Mouse (Mus musculus): ENCODE data around the gene Sucla2. TPM values are rescaled to one million over a fixed set of nuclear protein-coding genes. Genes with fewer than 3 reads are reported as not detected.

The Sucla2 gene
- 139 and 150 TPM in 2 replicates for polyA plus RNA-seq (2014; fragmentation: Nextera tagmentation; extraction: Ambion mirVana)

DNA sequence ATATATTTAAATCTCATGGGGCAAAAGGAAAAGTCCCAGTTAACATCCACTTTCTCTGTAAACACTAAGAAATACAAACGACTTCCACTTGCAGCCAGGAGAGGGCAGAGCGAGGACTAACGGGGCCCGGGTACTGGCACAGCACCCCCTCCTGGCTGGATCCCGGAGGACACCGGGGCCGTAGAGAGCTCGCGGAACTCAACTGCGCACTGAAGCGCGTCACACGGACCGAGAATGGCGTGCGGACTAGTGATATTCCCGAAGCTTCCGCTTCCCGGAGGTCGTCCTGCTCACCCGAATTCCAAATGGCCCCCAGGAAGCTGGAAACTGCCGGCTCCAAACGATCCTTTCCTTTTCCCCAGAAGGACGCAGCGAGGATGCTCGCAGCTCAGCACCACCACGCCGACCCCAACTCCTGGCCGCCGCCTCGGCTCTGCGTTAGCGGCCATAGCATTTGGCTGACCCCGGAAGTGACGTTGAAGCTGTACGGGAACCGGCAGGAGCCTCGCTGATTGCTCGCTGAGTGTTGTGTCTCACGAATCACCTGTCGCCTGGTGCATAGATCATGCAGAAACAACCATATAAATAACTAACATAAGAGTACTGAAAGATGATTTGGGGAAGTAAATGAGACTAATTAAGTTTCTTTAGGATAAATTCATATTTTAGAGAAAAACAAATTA is at the start of gene Sucla2:
TSS of gene Sucla2 (plus strand) at position 554 of the 683 bp plus-strand sequence.
- Histone ChIP-seq H3K27ac (ENCODE audit: low read depth, low read length) (peak within 1 kb of the TSS; percentile 95), H3K9ac (replicated peaks; ENCODE audit: low read depth, low read length) (peak within 1 kb of the TSS; percentile 44; the same call in 1 of the 2 replicates), H3K27me3 (ENCODE audit: control insufficient read depth, insufficient read depth, low read length) (no peaks in the 10 kb centered on the region), H3K36me3 (ENCODE audit: control insufficient read depth, insufficient read depth, low read length) (no peaks in the 10 kb centered on the region), H3K4me1 (ENCODE audit: control insufficient read depth, insufficient read depth, low read length) (no peaks in the 10 kb centered on the region), H3K4me3 (ENCODE audit: low read depth, low read length) (peak within 1 kb of the TSS; percentile 47), H3K4me2 (ENCODE audit: low read depth, low read length) (peak within 1 kb of the TSS; percentile 30; the same call in 1 of the 2 replicates), H3K9me3 (ENCODE audit: control insufficient read depth, low read length) (no peaks in the 10 kb centered on the region)
- ATAC-seq (ENCODE audit: low read depth): peak; percentile 100
- WGBS: 0% methylated on average over 37 of the region's 41 CpGs

DNA sequence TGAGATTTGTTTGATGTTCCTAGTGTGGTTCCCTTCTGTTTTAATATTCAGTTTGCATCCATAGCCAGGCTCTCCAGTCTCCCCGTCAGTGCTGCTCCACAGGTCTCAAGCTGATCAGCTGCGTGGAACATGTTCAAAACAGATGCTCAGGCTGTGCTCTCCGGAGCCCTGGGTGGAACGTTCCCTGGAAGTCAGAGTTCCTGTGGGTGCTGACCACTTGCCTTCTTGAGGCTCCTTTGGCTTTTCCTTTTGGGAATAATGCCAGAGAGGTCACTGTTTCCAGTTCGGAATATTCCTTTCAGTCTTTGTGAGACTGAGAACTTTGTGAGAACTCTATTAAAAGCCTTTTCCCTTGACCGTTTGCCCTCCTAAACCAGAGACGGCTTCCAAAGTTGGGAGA is 49.6 kb upstream of the Sucla2 start:
- Histone ChIP-seq H3K4me1 (ENCODE audit: control insufficient read depth, insufficient read depth, low read length) (no peaks in the 10 kb centered on the region), H3K9ac (replicated peaks; ENCODE audit: low read depth, low read length) (no peak overlapping the region), H3K4me3 (ENCODE audit: low read depth, low read length) (no peak overlapping the region), H3K27me3 (ENCODE audit: control insufficient read depth, insufficient read depth, low read length) (no peaks in the 10 kb centered on the region), H3K4me2 (ENCODE audit: low read depth, low read length) (no peak overlapping the region), H3K9me3 (ENCODE audit: control insufficient read depth, low read length) (no peaks in the 10 kb centered on the region), H3K36me3 (ENCODE audit: control insufficient read depth, insufficient read depth, low read length) (no peaks in the 10 kb centered on the region), H3K27ac (ENCODE audit: low read depth, low read length) (no peak overlapping the region)
- no peak for ATAC-seq (ENCODE audit: low read depth)
- WGBS: 67% methylated on average over 7 of the region's 7 CpGs

DNA sequence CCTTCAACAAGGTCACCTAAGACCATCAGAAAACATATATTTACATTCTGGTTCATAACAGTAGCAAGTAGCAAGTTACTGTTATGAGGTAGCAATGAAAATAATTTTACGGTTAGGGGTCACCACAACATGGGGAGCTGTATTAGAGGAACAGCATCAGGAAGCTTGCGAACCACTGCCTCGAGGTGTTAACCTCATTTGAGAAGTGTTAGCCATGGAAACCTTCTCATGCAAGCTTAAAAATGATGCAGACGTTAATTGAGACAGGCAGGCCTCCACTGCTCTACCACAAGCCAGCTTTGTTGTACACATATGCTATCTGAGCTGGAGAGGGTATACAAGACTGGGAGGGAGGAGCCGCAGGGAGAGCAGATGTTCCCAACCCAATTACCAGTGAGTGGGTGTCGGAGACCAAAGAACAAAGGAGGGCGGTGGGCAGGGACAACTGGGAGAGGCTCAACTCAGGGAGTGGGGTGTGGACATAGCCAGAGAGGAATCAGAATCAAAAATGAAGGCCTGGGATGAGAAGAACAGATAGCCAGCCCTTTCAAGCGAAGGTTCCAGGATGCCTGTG is 48.7 kb upstream of the Sucla2 start:
- Histone ChIP-seq H3K9ac (replicated peaks; ENCODE audit: low read depth, low read length) (no peak overlapping the region), H3K4me2 (ENCODE audit: low read depth, low read length) (no peak overlapping the region), H3K36me3 (ENCODE audit: control insufficient read depth, insufficient read depth, low read length) (no peaks in the 10 kb centered on the region), H3K27me3 (ENCODE audit: control insufficient read depth, insufficient read depth, low read length) (no peaks in the 10 kb centered on the region), H3K9me3 (ENCODE audit: control insufficient read depth, low read length) (no peaks in the 10 kb centered on the region), H3K27ac (ENCODE audit: low read depth, low read length) (no peak overlapping the region), H3K4me3 (ENCODE audit: low read depth, low read length) (no peak overlapping the region), H3K4me1 (ENCODE audit: control insufficient read depth, insufficient read depth, low read length) (no peaks in the 10 kb centered on the region)
- WGBS: 66% methylated on average over 8 of the region's 8 CpGs
- no peak; the same call in 1 of the 2 replicates for ATAC-seq (ENCODE audit: low read depth)

DNA sequence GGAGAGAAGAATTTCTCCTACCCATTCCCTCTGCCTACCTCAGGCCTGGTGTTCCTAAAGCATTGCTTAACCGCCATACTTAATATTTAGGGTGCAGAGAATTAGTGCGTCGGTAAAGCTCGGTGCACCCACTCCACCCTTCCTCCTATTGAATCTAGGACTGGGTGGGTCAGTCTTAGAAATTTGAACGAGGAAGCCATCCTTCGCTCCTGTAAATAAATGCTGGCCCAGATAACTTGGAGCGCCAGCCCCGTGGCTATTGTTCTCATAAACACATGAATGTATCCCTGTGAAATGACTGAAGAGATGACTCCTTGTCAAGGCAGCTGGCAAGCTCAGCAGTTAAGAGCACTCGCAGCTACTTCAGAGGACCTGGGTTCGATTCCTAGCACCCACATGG is 48.0 kb upstream of the Sucla2 start:
- H3K27ac ChIP-seq (ENCODE audit: low read depth, low read length): no peak overlapping the region
- no peaks in the 10 kb centered on the region for H3K9me3 ChIP-seq (ENCODE audit: control insufficient read depth, low read length)
- H3K4me2 ChIP-seq (ENCODE audit: low read depth, low read length): no peak overlapping the region
- no peak overlapping the region for H3K4me3 ChIP-seq (ENCODE audit: low read depth, low read length)
- ATAC-seq (ENCODE audit: low read depth): no peak
- no peaks in the 10 kb centered on the region for H3K4me1 ChIP-seq (ENCODE audit: control insufficient read depth, insufficient read depth, low read length)
- H3K27me3 ChIP-seq (ENCODE audit: control insufficient read depth, insufficient read depth, low read length): no peaks in the 10 kb centered on the region
- H3K36me3 ChIP-seq (ENCODE audit: control insufficient read depth, insufficient read depth, low read length): no peaks in the 10 kb centered on the region
- no peak overlapping the region for H3K9ac ChIP-seq (replicated peaks; ENCODE audit: low read depth, low read length)
- 97% methylated on average over 10 of the region's 10 CpGs for WGBS

DNA sequence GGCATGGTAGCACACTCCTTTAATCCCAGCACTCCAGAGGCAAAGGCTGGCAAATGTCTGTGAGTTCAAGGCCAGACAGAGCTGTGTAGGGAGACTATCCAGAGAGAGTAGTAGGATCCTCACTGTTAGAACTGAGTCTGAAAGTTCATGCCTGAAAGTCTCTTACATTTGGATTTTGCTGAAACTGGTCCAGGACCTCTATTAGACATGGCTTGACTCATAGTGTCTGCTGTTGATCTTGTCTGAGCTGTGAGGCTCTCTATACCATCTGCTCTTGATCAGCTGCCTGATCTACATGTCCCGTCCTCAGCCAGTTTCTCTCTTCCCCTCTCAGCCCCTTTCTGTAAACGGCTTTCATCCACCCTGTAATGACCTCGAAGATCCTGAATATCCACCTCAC is 46.8 kb upstream of the Sucla2 start:
- Histone ChIP-seq H3K36me3 (ENCODE audit: control insufficient read depth, insufficient read depth, low read length) (no peaks in the 10 kb centered on the region), H3K4me2 (ENCODE audit: low read depth, low read length) (no peak overlapping the region), H3K27ac (ENCODE audit: low read depth, low read length) (no peak overlapping the region), H3K27me3 (ENCODE audit: control insufficient read depth, insufficient read depth, low read length) (no peaks in the 10 kb centered on the region), H3K4me3 (ENCODE audit: low read depth, low read length) (no peak overlapping the region), H3K9me3 (ENCODE audit: control insufficient read depth, low read length) (no peaks in the 10 kb centered on the region), H3K9ac (replicated peaks; ENCODE audit: low read depth, low read length) (no peak overlapping the region), H3K4me1 (ENCODE audit: control insufficient read depth, insufficient read depth, low read length) (no peaks in the 10 kb centered on the region)
- no peak for ATAC-seq (ENCODE audit: low read depth)
- WGBS: 89% methylated on average over 3 of the region's 3 CpGs

DNA sequence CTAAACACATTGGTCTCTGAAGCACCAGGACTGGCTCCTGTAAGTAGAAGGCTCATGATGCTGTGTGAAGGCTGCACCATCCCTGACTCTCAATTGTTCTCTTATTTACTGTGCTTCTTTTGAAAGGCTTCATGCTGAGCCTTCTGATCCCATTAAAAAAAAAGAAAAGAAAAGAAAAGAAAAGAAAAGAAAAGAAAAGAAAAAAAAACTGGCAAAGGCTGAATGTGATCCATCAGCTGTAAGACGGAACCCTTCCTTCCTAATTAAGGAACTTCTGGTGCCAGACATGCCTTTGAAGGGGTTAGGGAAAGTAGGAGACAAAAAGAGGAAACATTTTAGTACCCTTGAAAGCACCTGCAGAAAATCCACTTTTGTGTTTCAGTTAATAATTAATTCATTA is 45.3 kb upstream of the Sucla2 start:
- 11% methylated on average over 1 of the region's 1 CpGs for WGBS
- Histone ChIP-seq H3K9me3 (ENCODE audit: control insufficient read depth, low read length) (no peaks in the 10 kb centered on the region), H3K4me1 (ENCODE audit: control insufficient read depth, insufficient read depth, low read length) (no peaks in the 10 kb centered on the region), H3K4me2 (ENCODE audit: low read depth, low read length) (no peak overlapping the region), H3K27ac (ENCODE audit: low read depth, low read length) (no peak overlapping the region), H3K9ac (replicated peaks; ENCODE audit: low read depth, low read length) (no peak overlapping the region), H3K27me3 (ENCODE audit: control insufficient read depth, insufficient read depth, low read length) (no peaks in the 10 kb centered on the region), H3K4me3 (ENCODE audit: low read depth, low read length) (no peak overlapping the region), H3K36me3 (ENCODE audit: control insufficient read depth, insufficient read depth, low read length) (no peaks in the 10 kb centered on the region)
- ATAC-seq (ENCODE audit: low read depth): no peak

DNA sequence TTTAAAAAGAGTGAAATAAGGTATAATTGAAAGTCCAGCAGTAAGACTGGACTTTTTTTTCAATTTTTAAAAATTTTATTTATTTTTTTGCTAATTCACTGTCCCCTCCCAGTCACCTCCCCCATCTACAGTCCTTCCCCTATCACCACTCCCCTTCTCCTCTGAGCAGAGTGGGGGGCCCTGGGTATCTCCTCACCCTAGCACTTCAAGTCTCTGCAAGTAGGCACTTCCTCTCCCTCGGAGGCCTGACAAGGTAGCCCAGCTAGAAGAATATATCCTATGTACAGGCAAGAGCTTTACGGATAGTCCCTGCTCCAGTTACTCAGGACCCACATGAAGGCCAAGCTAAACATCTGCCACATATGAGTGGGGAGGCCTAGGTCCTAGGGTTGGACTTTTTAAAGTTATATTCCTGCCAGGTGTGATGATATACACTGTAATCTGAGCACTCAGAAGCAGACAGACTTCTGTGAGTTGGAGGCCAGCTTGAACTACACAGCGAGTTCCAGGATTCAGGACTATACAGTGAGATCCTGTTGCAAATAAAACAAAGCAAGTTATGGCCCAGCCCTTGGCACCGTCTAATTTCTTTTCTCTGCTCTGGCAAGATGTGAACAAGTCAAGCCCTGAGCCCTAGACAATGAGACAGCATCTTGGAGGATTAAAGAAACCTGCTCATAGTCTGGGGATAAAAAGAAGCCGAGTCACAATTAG is 41.4 kb upstream of the Sucla2 start:
- H3K4me1 ChIP-seq (ENCODE audit: control insufficient read depth, insufficient read depth, low read length): no peaks in the 10 kb centered on the region
- no peaks in the 10 kb centered on the region for H3K36me3 ChIP-seq (ENCODE audit: control insufficient read depth, insufficient read depth, low read length)
- no peaks in the 10 kb centered on the region for H3K27me3 ChIP-seq (ENCODE audit: control insufficient read depth, insufficient read depth, low read length)
- no peaks in the 10 kb centered on the region for H3K9me3 ChIP-seq (ENCODE audit: control insufficient read depth, low read length)
- H3K4me3 ChIP-seq (ENCODE audit: low read depth, low read length): no peak overlapping the region
- 84% methylated on average over 5 of the region's 5 CpGs for WGBS
- no peak overlapping the region for H3K9ac ChIP-seq (replicated peaks; ENCODE audit: low read depth, low read length)
- no peak overlapping the region for H3K27ac ChIP-seq (ENCODE audit: low read depth, low read length)
- no peak overlapping the region for H3K4me2 ChIP-seq (ENCODE audit: low read depth, low read length)
- no peak for ATAC-seq (ENCODE audit: low read depth)

DNA sequence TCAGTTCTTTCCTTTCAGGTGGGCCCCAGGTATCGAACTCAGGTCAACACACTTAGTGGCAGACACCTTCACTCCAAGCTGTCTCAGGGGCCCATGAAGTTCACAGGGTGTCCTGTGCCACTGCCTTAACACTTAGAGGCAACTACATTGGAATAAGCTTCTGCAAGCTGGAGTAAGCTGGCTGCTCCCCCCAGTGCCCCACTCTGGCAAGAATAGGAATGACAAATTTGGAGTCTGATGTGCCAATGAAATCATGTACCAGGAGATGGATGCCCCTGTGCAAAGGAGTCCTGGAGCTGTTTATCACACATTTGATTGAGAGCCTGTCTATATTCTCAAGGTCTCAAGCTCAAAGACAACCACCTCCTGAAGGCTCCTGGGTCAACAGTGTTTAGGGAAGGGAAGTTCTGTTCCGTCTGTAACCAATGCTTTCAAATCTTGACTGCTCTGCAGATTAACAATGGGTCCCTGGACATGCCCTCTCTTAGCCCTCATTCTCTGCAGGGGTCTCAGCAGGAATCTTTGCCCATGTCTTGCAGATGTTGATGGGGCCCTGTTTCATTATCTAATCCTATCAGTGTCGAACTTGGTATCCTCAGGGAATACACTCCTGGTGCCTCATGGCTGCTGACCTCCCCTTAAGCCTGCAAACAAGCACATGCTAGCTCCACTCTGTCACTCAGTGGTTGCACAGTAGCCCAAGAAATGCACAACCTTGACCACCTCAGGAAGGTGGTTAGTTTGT is 40.6 kb upstream of the Sucla2 start:
- H3K9me3 ChIP-seq (ENCODE audit: control insufficient read depth, low read length): no peaks in the 10 kb centered on the region
- no peak overlapping the region for H3K9ac ChIP-seq (replicated peaks; ENCODE audit: low read depth, low read length)
- H3K4me1 ChIP-seq (ENCODE audit: control insufficient read depth, insufficient read depth, low read length): no peaks in the 10 kb centered on the region
- H3K4me2 ChIP-seq (ENCODE audit: low read depth, low read length): no peak overlapping the region
- H3K27me3 ChIP-seq (ENCODE audit: control insufficient read depth, insufficient read depth, low read length): no peaks in the 10 kb centered on the region
- no peak overlapping the region for H3K27ac ChIP-seq (ENCODE audit: low read depth, low read length)
- WGBS: 76% methylated on average over 3 of the region's 3 CpGs
- no peak for ATAC-seq (ENCODE audit: low read depth)
- no peaks in the 10 kb centered on the region for H3K36me3 ChIP-seq (ENCODE audit: control insufficient read depth, insufficient read depth, low read length)
- no peak overlapping the region for H3K4me3 ChIP-seq (ENCODE audit: low read depth, low read length)
